Mouse (Mus musculus): ENCODE measurements around the gene Cul7.

DNA sequence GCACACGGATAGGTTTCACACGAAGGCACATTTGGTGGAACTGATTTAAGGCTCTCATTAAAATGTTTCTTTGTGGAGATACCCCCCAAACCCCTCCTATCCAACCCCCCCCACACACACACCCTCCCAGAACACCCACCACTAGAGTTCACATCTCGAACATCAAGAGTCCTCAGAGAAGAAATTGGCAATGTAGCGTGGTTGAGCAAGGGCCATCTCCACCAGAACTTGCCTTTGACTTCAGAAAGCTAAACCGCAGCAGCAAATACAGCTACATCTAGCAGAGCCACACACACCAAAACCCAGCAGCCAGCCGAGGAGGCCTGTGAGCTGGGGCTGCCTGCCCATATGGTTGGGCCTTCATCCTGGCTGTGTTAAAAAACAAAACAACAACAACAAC is 22.7 kb upstream of the Cul7 start:
- TF ChIP-seq CTCF (IDR thresholded peaks at IDR 0.05; ENCODE audit: borderline replicate concordance, extremely low read depth, insufficient read depth, insufficient read length): no peak
- no peak for TF ChIP-seq POLR2A (IDR thresholded peaks at IDR 0.05; ENCODE audit: borderline replicate concordance, extremely low read depth, insufficient read depth, insufficient read length, poor library complexity, severe bottlenecking)
